Mouse (Mus musculus) layer of hippocampus, postnatal 25 days (tissue): ENCODE results near the gene Taf8. TPM values are rescaled to one million over a fixed set of nuclear protein-coding genes. Genes with fewer than 3 reads are reported as not detected.

ENCODE experiments used
- DNase-seq, 2 experiments: peaks; one replicate each; pipeline ENCODE4 v3.0.0; 2022; ENCODE audit warnings: mixed read lengths in 2 of 2, low spot score in 1 of 2; ENCODE audit errors: extremely low spot score in 1 of 2
- total RNA-seq, 2 experiments: library from RNA; stranded (reverse); gene quantifications; 2 replicates each; pipeline ENCODE4 v1.2.3; 2021

Gene Taf8
- total RNA-seq, 2 experiments from 2014 or later: 15.9 to 19.1 TPM

GRCm38 (mm10) chr17:47492731-47493130 is 9.4 kb downstream of the Taf8 start:
- no peak for DNase-seq

- DNase-seq: no peak
Measured at GRCm38 (mm10) chr17:47490791-47491190, 11.3 kb downstream of the Taf8 start.

- DNase-seq: no peak
Measured at GRCm38 (mm10) chr17:47485791-47486190, 16.3 kb downstream of the Taf8 start.

GRCm38 (mm10) chr17:47484993-47485392 is 17.1 kb downstream of the Taf8 start:
- DNase-seq: no peak

- DNase-seq: no peak
Measured at GRCm38 (mm10) chr17:47484241-47484921, 17.7 kb downstream of the Taf8 start.

- DNase-seq: peak in 1 of 2 experiments; percentile 67
Measured at GRCm38 (mm10) chr17:47482401-47482800, 19.7 kb downstream of the Taf8 start.

- DNase-seq: no peak
Measured at GRCm38 (mm10) chr17:47479887-47480286, 22.2 kb downstream of the Taf8 start.

- no peak for DNase-seq
Measured at GRCm38 (mm10) chr17:47475714-47476113, 26.4 kb downstream of the Taf8 start.

- no peak for DNase-seq
Measured at GRCm38 (mm10) chr17:47475181-47475580, 26.9 kb downstream of the Taf8 start.

GRCm38 (mm10) chr17:47474250-47474649 is 27.8 kb downstream of the Taf8 start:
- DNase-seq: no peak

GRCm38 (mm10) chr17:47473434-47473974 is 28.6 kb downstream of the Taf8 start:
- peak in 1 of 2 experiments; percentile 66 for DNase-seq

- DNase-seq: no peak
Measured at GRCm38 (mm10) chr17:47472435-47473350, 29.4 kb downstream of the Taf8 start.

- DNase-seq: no peak
Measured at GRCm38 (mm10) chr17:47470686-47471085, 31.4 kb downstream of the Taf8 start.

GRCm38 (mm10) chr17:47470121-47470520 is 32.0 kb downstream of the Taf8 start:
- DNase-seq: no peak

GRCm38 (mm10) chr17:47469642-47470041 is 32.5 kb downstream of the Taf8 start:
- no peak for DNase-seq

GRCm38 (mm10) chr17:47468466-47468865 is 33.6 kb downstream of the Taf8 start:
- no peak for DNase-seq

GRCm38 (mm10) chr17:47468063-47468462 is 34.0 kb downstream of the Taf8 start:
- DNase-seq: no peak

GRCm38 (mm10) chr17:47467659-47468058 is 34.4 kb downstream of the Taf8 start:
- DNase-seq: no peak

- no peak for DNase-seq
Measured at GRCm38 (mm10) chr17:47466284-47466683, 35.8 kb downstream of the Taf8 start.

- DNase-seq: no peak
Measured at GRCm38 (mm10) chr17:47465016-47465415, 37.1 kb downstream of the Taf8 start.

- DNase-seq: no peak
Measured at GRCm38 (mm10) chr17:47464248-47464965, 37.7 kb downstream of the Taf8 start.
